Mouse (Mus musculus): ENCODE data around the gene Treh. TPM values are rescaled to one million over a fixed set of nuclear protein-coding genes. Genes with fewer than 3 reads are reported as not detected.
"Not testable (repeated sequence)": the region's sequence is repeated elsewhere in the genome, so short reads cannot be mapped to it uniquely, and the experiment has no call there.

Gene Treh
- not detected for polyA plus RNA-seq (2017; shearing (Covaris generic))

GRCm38 (mm10) chr9:44673005-44673404, at the start of gene Treh:
Treh (plus strand) TSS chr9:44673233.
- no peak for ATAC-seq

- ATAC-seq, result no peak
These were observed 48.6 kb upstream of the Treh start for GRCm38 (mm10) chr9:44624390-44624789.

- no peak for ATAC-seq
These were observed 46.8 kb upstream of the Treh start for GRCm38 (mm10) chr9:44626268-44626667.

DNA sequence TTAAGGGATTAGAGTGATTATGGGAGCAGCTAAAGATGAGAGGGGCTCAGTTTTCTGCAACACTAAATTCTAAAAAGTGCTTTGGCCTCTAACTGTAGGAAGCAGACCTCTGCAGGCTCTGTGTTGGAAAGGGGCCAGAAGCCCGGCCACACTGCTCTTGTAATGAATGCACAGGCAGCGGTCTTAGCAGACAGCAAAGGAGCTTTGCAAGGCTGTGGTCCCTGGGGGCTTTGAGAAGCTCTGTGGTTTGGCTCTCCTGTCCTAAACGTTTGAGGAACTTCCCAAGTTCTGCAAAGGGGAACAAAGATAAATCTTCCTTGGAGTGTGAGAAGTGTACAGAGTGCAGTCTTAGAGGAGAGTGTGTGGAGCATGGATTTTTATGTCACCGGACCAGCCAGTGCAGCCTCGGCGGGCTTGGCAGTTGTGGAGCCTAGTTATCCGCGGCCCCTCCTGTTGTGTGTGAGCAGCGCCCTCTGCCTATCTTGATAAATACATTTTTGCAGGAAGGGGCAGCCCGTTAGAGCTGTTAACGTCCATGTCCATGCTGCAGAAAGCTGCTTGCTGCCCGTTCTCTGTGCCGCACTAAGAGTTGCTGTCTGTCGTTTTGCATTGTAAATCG, 35.4 kb upstream of the Treh start:
- no peak for ATAC-seq

DNA sequence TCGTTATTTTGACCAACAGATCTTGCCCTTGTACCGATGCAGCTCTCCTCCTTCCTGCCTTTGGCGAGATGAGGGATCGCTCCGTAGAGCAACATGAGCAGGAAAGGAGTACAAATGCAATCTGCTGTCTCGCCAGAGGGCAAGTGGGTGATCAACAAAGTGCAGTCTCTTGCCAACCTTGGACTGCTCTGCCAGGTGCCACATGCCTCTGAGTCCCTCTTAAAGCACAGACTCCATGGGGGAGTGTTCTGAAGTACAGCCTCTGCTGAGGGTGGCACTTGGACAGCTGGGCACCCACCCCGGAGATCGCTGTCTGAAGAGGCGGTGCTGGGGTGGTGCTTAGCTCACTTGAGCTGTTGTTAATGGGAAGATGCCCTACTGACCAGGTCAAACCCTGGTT, 34.3 kb upstream of the Treh start:
- ATAC-seq, result not testable (repeated sequence)

DNA sequence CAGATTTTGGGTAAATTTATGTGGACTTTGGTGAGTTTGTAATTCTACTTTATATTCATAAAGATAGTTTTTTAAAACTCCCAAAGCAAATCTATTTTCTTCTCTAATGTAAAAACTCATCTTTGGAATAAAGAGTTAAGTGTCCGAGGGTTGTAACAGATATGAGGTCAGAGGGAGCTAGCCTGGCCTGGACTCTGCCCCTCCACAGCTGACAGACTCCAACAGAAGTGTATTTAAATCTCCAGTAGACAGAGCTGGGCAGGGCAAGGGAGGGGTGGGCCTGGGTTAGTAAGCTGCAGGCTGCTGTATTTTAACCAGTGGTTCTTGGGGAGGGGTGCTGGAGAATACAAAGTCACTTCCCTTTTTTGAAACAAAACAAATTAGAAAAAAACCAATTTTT, 33.0 kb upstream of the Treh start:
- not testable (repeated sequence) for ATAC-seq

- ATAC-seq, result no peak
These were observed 32.2 kb upstream of the Treh start for GRCm38 (mm10) chr9:44640646-44641357.

DNA sequence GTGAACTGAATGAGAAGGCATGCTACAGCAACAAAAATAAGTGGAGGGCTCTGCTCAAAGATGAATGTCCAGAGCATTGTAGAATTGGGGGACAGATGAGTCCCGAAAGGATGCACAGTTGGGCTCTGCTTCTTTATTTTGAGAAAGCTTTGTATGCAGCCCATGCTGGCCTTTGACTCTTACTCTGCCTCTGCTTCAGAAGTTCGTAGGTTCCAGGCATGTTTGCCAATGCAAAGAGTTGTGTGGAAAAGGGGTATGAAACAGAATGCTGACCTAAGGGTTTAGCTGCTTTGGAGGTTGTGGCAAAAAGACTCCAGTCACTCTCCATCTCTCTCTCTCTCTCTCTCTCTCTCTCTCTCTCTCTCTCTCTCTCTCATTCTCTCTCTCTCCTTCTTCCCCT, 31.4 kb upstream of the Treh start:
- no peak for ATAC-seq

GRCm38 (mm10) chr9:44643103-44643502, 29.9 kb upstream of the Treh start:
- no peak for ATAC-seq

DNA sequence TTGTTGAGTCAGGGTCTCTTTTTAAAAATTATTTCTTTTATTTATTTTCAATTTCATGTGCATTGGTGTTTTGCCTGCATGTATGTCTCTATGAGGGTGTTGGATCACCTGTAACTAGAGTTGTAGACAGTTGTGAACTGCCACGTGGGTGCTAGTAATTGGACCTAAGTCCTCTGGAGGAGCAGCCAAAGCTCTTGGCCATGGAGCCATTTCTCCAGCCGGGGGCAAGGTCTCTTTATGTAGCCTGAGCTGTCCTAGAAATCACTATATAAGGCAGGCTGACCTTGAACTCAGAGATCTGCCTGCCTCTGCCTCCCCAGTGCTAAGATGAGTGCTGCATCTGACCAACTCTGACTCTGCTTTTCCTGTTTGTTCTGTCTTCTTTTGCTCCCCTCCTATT, 28.8 kb upstream of the Treh start:
- ATAC-seq, result no peak

DNA sequence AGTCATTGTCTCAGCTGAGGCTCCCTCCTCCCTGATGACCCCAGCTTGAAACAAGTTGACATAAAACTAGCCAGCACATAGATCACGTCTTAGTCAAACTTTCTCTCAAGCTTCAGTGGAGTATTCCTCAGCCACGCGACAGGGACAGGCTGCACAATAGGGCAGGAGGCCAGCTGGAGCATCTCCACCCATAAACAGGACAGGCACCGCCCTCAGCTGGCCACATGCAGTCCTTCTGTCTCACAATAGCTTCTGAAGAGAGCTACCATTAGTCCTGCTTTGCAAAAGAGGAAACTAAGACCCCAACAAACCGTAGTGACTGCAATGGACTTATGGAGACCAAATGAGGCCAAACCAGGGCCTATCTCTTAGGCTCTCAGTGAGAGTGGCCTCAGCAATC, 27.6 kb upstream of the Treh start:
- ATAC-seq, result no peak

DNA sequence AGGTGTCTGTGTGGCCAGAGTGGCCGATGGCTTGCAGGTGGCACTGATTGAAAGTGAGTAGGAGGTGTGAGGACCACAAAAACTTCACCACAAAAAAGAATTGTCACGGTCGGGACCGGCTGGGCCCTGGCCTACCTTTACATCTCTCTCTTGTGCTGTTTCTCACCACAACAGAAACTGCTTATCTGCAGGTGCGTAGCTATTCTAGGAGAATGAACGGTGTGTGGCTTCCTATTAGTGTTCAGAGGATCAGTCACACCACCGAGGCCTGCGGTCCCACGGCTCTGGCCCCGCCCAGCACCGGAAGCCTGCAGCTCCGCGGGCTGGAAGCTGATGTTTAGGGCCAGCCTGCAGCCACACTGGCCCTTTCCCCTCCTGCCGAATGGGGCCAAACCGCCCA, 27.1 kb upstream of the Treh start:
- peak; percentile 93 for ATAC-seq

- ATAC-seq, result no peak
These were observed 26.7 kb upstream of the Treh start for GRCm38 (mm10) chr9:44646366-44646765.

DNA sequence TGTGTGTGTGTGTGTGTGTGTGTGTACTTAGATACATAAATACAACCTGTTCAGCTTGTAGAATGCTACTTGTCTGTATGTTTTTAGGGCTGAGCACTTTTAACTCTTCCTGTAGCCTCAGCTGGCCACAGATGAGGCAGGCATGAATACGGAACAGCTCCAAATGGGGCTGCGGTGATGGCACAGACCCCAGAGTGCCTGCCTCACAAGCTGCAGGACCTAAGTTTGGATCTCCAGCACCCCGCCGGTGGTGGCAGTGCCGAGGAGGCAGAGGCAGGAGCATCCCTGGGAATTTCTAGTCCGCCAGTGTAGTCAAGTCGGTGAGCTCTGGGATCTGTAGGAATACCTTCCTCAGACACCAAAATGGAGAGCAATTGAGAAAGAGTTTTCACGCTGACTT, 26.0 kb upstream of the Treh start:
- no peak for ATAC-seq

DNA sequence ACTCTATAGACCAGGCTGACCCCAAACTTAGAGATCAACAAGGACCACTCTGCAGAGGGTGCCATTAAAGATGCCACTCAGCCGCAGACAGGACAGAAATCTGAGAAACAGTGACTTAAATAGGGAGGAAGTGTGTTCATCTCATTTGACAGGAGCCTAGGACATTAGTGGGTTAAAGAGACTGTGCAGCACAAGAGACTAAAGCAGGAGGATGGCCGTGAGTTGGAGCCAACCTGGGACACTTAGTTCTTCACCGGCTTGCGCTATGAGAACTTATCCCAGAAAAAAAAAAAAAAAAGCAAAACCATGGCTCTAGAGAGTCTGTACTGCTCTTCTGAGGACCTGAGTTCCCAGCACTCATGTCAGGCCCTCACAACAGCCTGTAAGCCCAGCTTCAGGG, 25.4 kb upstream of the Treh start:
- ATAC-seq, result no peak

DNA sequence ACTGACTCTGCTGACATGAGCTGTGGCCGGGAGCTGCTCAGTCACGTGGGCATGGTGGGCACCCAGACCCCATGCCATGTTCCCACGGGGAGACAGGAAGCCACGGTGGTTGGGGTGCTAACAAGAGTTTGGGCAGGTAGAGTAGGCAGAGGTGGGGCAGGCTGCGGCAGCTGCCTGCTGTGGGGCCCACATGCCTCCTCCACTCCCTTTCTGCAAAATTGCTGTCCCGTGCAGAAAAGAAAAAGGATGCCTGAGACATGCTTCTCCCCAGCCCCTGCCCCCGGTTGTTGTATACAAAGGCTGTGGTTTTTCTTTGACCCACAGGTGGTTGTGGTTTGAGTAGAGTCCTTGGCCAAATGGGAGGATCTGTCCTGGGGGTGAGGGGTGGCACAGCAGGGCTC, 24.2 kb upstream of the Treh start:
- ATAC-seq, result peak; percentile 33

DNA sequence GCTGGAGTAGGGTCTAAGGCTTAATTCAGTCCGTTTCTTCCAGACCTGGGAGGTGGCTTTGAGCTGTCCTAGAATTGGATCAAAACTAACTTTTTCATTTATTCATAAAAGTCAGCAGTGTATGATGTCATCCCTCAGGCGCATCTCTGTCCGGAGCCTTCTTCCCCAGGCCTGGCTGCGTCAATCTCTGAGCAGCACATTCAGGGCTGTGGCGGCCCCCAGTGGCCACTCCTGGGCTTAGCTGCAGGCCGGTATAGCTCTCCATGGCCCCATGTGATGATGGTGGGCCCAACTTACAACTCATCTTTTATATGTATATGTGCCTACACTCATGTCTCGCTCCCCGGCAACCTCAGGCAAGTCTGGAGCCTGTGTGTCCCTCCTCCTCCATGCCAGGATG, 21.0 kb upstream of the Treh start:
- ATAC-seq, result peak; percentile 40

DNA sequence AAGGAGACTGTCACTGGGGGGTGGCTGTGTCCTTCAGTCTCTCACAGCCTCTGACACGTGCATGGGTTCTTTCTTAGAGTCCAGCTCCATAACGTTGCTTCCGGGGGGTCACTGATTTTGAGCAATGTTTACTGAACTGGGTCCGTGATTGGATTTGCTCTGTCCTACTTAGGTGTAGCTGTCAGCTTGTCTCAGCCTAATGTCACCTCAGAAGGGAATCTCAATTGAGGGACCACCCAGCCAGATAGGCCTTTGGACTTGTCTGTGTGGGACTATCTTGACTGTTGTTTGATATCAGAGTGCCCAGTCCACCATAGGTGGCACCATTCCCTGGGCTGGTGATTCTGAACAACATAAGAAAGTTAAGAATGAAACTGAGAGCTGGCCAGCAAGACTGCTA, 19.1 kb upstream of the Treh start:
- ATAC-seq, result no peak

GRCm38 (mm10) chr9:44655098-44656066, 17.7 kb upstream of the Treh start:
- peak; percentile 52 for ATAC-seq

- no peak for ATAC-seq
These were observed 9.3 kb upstream of the Treh start for GRCm38 (mm10) chr9:44663706-44664105.

GRCm38 (mm10) chr9:44671416-44671815, 1.6 kb upstream of the Treh start:
- no peak for ATAC-seq

- no peak for ATAC-seq
These were observed 655 bp upstream of the Treh start for GRCm38 (mm10) chr9:44672291-44672865.

GRCm38 (mm10) chr9:44678288-44678871, 5.3 kb downstream of the Treh start:
- no peak for ATAC-seq
